Mouse (Mus musculus) liver, adult 2 months (tissue): Measurements from ENCODE around the gene Npy5r. TPM values are rescaled to one million over a fixed set of nuclear protein-coding genes. Genes with fewer than 3 reads are reported as not detected.

Experiments used
- DNase-seq: peaks from one replicate; pipeline ENCODE4 v3.0.0-alpha.2; 2011; ENCODE audit warnings: low read depth, low spot score; ENCODE audit errors: extremely low read depth
- H3K27ac ChIP-seq: fragments of 200-500 bp; replicated peaks from 2 replicates; pipeline ENCODE4 v1.5.1; 2012; ENCODE audit warnings: low read depth, mild to moderate bottlenecking, control low read depth, inconsistent platforms, low read length; ENCODE audit not compliant: insufficient read depth
- H3K27me3 ChIP-seq: fragments of 200-500 bp; 2 replicates; pipeline ENCODE4 v1.6.1; 2012; ENCODE audit warnings: mild to moderate bottlenecking, moderate library complexity, low read length, inconsistent platforms; ENCODE audit not compliant: control insufficient read depth, insufficient read depth
- H3K36me3 ChIP-seq: fragments of 200-500 bp; 2 replicates; pipeline ENCODE4 v1.6.1; 2012; ENCODE audit warnings: low read length, inconsistent platforms; ENCODE audit not compliant: control insufficient read depth, insufficient read depth
- H3K4me1 ChIP-seq: fragments of 200-500 bp; 2 replicates; pipeline ENCODE4 v1.6.1; 2011; ENCODE audit warnings: low read length; ENCODE audit not compliant: control insufficient read depth, insufficient read depth
- H3K4me3 ChIP-seq: fragments of 200-500 bp; 2 replicates; pipeline ENCODE4 v1.5.1; 2011; ENCODE audit warnings: low read depth, mild to moderate bottlenecking, control low read depth, low read length, moderate library complexity; ENCODE audit not compliant: insufficient read depth
- H3K79me2 ChIP-seq: fragments of 200-500 bp; 2 replicates; pipeline ENCODE4 v1.6.1; 2012; ENCODE audit warnings: inconsistent platforms, mild to moderate bottlenecking, low read length, moderate library complexity; ENCODE audit not compliant: control insufficient read depth, insufficient read depth
- H3K9ac ChIP-seq: fragments of 200-500 bp; 2 replicates; pipeline ENCODE4 v1.6.1; 2012; ENCODE audit warnings: low read depth, mild to moderate bottlenecking, control low read depth, inconsistent platforms, low read length
- CTCF ChIP-seq: fragments of 200-500 bp; IDR thresholded peaks from 2 replicates; pipeline ENCODE4 v1.5.1; 2011; ENCODE audit warnings: low read depth, low read length, control low read depth
- POLR2A ChIP-seq: fragments of 200-500 bp; IDR thresholded peaks from 2 replicates; pipeline ENCODE4 v1.6.1; 2011; ENCODE audit warnings: low read length, control low read depth; ENCODE audit not compliant: insufficient read depth; ENCODE audit errors: extremely low read depth
- WGBS: fragments of 180-500 bp; shearing (Covaris S2); methylation state at CpG from one replicate; pipeline ENCODE4 v1.1.7; 2018; 5-methylcytosine and 5-hydroxymethylcytosine counted together
- polyA plus RNA-seq: library from polyadenylated mRNA; depleted of rRNA; stranded (reverse); fragments of >200 nt; gene quantifications from 2 replicates; pipeline ENCODE4 v1.2.3, GENCODE M21; 2012; rRNA removed
- total RNA-seq: library from RNA; depleted of rRNA; stranded (reverse); fragments of >200 nt; gene quantifications from 2 replicates; pipeline ENCODE4 v1.2.3, GENCODE M21; 2014; rRNA removed

The Npy5r gene
- total RNA-seq (not detected in 2 replicates), polyA plus RNA-seq (not detected in 2 replicates)

DNA sequence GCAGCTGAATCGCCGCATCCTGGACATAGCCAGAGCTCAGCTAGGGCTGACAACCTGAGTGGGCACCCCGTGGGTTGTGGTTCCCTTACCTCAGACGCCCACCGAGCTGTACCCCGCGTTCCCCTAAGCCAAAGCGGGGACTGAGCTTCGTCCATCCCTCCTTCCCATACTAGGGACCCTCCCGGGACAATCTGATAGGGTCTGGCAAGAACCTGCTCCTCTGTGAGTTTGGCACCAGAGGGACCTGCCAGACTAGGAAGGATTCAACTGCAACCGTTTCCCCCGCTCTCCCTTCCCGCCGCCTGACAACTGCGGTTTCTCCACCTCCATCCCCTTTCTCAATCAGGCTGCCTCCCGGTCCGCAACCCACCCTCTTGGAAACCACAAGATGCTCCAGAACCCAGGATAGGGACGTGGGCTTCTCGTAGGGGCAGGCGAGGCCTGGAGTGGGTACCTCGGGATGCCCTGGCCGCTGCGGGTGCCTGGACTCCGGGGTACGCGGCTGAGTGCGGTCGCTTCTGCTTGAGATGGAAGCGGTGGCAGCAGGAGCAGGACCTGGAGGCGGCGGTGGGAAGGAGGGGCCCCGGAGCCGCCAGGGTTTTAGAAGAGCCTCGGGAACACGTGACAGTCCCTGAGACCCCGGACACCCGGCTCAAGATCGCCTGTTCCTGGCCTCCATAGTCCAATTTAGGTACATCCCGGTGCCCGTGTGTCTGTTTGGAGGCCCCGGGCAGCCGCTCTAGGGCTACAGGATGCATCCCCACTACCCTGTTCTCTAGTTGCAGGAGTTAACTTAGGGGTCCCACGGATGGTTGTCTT lies at the start of gene Npy5r:
TSS of gene Npy5r (minus strand) at position 618 of the 819 bp plus-strand sequence.
- Histone ChIP-seq H3K9ac (no peak within 1 kb of the TSS), H3K4me3 (no peak within 1 kb of the TSS), H3K79me2 (no peaks in the 10 kb centered on the region), H3K36me3 (no peaks in the 10 kb centered on the region), H3K27ac (no peak within 1 kb of the TSS), H3K4me1 (peaks cover 2% of the 10 kb centered on the region; the same call in 1 of the 2 replicates), H3K27me3 (peaks cover 5% of the 10 kb centered on the region; the same call in 1 of the 2 replicates)
- TF ChIP-seq POLR2A (no peak), CTCF (no peak)
- no peak for DNase-seq
- 3% methylated on average over 43 of the region's 43 CpGs for WGBS

GRCm38 (mm10) chr8:66731957-66732356 lies 44.0 kb upstream of the Npy5r start:
- WGBS, result 48% methylated on average over 5 of the region's 5 CpGs
- H3K36me3 ChIP-seq, result no peaks in the 10 kb centered on the region
- no peak overlapping the region for H3K4me3 ChIP-seq
- DNase-seq, result no peak
- no peaks in the 10 kb centered on the region for H3K27me3 ChIP-seq
- no peaks in the 10 kb centered on the region for H3K79me2 ChIP-seq
- H3K27ac ChIP-seq, result no peak overlapping the region
- no peak overlapping the region for H3K9ac ChIP-seq
- TF ChIP-seq CTCF (no peak), POLR2A (no peak)
- no peaks in the 10 kb centered on the region for H3K4me1 ChIP-seq

DNA sequence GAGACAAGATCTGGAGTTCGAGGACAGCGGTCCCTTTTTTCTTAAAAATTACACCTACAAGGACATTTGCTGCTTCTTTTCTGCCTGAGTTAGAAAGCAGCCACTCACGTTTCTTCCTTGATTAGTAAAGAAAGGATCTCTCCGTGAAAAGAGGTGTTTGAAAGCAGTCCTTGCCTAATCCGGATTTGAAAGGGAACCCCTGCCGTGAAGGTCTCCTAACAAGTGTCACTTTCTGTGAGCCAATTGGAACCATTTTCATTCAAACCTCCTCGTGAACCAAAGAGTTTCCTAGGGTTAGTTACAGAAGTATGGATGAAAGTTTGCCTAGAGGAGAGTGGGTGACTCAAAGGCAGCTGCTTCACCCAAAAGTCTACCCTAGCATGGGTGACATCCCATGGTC lies 41.5 kb upstream of the Npy5r start:
- Histone ChIP-seq H3K4me3 (no peak overlapping the region), H3K4me1 (no peaks in the 10 kb centered on the region), H3K79me2 (no peaks in the 10 kb centered on the region), H3K9ac (no peak overlapping the region), H3K27me3 (no peaks in the 10 kb centered on the region), H3K36me3 (no peaks in the 10 kb centered on the region), H3K27ac (no peak overlapping the region)
- DNase-seq, result no peak
- TF ChIP-seq POLR2A (no peak), CTCF (no peak)
- WGBS, result 44% methylated on average over 7 of the region's 7 CpGs

GRCm38 (mm10) chr8:66722835-66723234 lies 34.9 kb upstream of the Npy5r start:
- no peak for DNase-seq
- Histone ChIP-seq H3K4me3 (no peak overlapping the region), H3K9ac (no peak overlapping the region), H3K79me2 (no peaks in the 10 kb centered on the region), H3K27me3 (no peaks in the 10 kb centered on the region), H3K27ac (no peak overlapping the region), H3K4me1 (no peaks in the 10 kb centered on the region), H3K36me3 (no peaks in the 10 kb centered on the region)
- WGBS, result 83% methylated on average over 2 of the region's 2 CpGs
- no peak for TF ChIP-seq POLR2A
- TF ChIP-seq CTCF, result no peak

- TF ChIP-seq CTCF (no peak), POLR2A (no peak)
- 87% methylated on average over 7 of the region's 7 CpGs for WGBS
- no peaks in the 10 kb centered on the region for H3K79me2 ChIP-seq
- DNase-seq, result no peak
- H3K4me1 ChIP-seq, result no peaks in the 10 kb centered on the region
- no peaks in the 10 kb centered on the region for H3K36me3 ChIP-seq
- no peak overlapping the region for H3K9ac ChIP-seq
- no peak overlapping the region for H3K27ac ChIP-seq
- H3K4me3 ChIP-seq, result no peak overlapping the region
- no peaks in the 10 kb centered on the region for H3K27me3 ChIP-seq
These were observed 26.5 kb upstream of the Npy5r start for GRCm38 (mm10) chr8:66714324-66714975.

- Histone ChIP-seq H3K79me2 (no peaks in the 10 kb centered on the region), H3K4me1 (peaks cover 2% of the 10 kb centered on the region; the same call in 1 of the 2 replicates), H3K4me3 (no peak overlapping the region), H3K27ac (no peak overlapping the region), H3K36me3 (no peaks in the 10 kb centered on the region), H3K9ac (no peak overlapping the region), H3K27me3 (peaks cover 6% of the 10 kb centered on the region; the same call in 1 of the 2 replicates)
- WGBS, result 57% methylated on average over 7 of the region's 7 CpGs
- DNase-seq, result no peak
- TF ChIP-seq CTCF, result no peak
- TF ChIP-seq POLR2A, result no peak
These were observed 10.9 kb upstream of the Npy5r start for GRCm38 (mm10) chr8:66698782-66699181.
